Mouse (Mus musculus) gastrocnemius, adult 8-10 months (tissue): ENCODE data around the gene Gpx3. TPM values are rescaled to one million over a fixed set of nuclear protein-coding genes. Genes with fewer than 3 reads are reported as not detected.
"Not testable (repeated sequence)": the region's sequence is repeated elsewhere in the genome, so short reads cannot be mapped to it uniquely, and the experiment has no call there.

Experiments used
- DNase-seq, 2 experiments: peaks; one replicate each; pipeline ENCODE4 v3.0.0; 2022; ENCODE audit warnings: low spot score in 2 of 2
- total RNA-seq, 4 experiments: library from RNA; stranded (reverse); gene quantifications; 2 replicates each; pipeline ENCODE4 v1.2.4; 2022

The Gpx3 gene
- total RNA-seq, 4 experiments from 2014 or later: 56.1 to 401 (median 118) TPM

DNA sequence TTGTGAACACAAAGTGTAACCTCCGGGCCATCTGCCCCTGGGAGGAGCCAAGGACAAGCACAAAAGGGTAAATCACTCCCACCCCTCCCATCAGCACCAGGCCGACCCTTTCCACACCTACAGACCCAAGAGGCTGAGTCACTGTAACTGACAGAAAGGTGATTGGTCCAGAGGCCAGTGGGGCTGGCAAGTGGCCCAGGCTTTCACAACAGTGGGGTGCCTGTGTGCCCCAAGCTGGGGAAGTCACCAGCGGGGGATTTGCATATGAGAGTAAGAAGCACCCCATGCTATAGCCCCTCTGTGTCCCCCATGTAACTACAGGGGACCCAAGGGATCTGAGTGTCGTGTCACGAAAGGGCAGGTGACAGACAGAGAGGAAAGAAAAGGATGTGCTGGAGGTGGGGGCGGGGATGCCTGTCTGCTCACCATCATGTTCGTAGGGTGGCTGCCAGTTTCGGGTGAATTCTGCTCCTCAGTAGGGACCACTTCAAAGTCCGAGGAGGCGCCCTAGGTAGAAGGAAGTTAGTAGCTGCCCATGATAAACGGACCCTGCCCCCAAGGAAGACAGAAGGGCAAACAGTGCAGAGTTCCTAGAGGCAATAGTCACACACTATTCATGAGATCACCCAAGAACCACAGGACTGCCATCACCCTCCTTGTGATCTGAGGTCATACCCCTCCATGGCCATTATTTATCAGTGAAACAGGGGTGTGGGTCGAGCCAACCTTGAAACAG is 34.0 kb downstream of the Gpx3 start:
- no peak for DNase-seq

- DNase-seq: no peak
These were observed 34.5 kb downstream of the Gpx3 start for GRCm38 (mm10) chr11:54936771-54937140.

- DNase-seq: no peak
These were observed 37.2 kb downstream of the Gpx3 start for GRCm38 (mm10) chr11:54939501-54939900.

- no peak for DNase-seq
These were observed 37.8 kb downstream of the Gpx3 start for GRCm38 (mm10) chr11:54940056-54940455.

- DNase-seq: no peak
These were observed 42.4 kb downstream of the Gpx3 start for GRCm38 (mm10) chr11:54944702-54945101.

DNA sequence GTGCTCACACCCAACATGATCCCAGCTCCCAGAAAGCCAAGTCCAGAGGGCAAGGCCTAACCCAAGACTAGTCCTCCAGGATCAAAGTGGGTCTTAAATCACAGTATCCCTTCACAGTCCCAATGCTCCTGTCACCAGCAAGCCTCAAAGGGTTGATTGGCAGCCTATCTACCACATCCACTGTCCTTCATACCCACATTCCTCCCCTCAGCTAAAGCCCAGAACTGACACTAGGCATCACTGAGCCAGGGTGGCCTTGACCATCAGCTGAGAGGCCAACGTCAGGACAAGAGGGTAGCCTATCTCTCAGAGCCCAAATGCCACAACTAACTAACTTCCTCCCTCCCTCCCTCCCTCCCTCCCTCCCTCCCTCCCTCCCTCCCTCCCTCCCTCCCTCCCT is 47.5 kb downstream of the Gpx3 start:
- no peak for DNase-seq

DNA sequence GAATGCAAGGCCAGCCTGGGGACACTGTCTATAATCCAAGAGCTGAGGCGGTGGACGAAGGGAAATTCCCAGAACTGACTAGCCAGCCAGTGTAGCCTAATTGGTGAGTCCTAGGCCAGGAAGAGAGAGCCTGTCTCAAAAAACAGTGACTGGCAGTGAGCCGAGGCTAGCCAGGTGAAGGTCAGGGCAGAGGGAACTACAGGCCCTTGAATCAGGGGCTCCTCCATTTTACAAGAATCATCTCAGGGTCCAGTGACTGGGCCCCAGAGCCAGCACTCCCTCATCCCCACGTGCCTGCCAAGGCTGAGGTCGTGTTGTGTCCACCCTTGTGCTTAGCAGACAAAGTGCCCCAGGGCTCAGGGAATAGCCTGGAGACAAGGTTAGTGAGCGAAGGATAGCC is 48.4 kb downstream of the Gpx3 start:
- DNase-seq: no peak

DNA sequence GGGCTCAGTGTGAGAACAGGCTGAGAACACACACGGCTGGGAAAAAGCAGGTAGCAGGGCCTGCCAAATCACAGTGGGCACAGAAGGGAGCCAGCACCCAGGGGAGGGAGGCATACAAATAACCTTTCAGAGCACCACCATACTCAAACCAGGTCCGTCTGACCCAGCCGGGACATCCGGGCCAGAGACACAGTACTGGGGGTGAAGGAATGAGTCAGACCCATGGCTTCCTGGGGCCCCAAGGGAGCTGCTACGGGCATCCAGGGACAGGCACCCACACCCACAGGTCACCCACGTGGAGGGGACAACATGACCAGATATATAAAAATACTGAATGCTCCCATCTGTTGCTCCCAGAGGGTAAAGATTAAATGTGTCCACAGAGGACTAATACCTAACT is 50.4 kb downstream of the Gpx3 start:
- no peak for DNase-seq

GRCm38 (mm10) chr11:54953993-54954446 is 51.8 kb downstream of the Gpx3 start:
- no peak for DNase-seq

DNA sequence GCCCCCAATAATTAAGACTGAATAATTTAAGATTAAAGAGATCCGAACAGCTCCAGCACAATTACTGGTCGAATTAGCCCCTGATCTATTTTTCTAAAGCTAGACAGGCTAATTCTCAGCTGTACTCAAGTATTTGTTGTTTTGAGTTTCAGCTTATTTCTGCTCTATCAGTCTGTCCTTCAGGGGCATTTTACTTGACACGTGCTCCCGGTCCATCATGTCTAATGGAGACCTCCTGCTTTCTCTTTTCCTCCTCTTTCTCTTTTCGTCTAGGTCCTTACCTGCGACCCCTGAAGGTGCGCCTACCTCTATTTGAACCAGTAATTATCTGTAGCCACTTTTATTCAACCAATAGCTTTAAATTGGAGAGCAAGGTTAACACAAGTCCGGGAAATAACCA is 52.5 kb downstream of the Gpx3 start:
- no peak for DNase-seq

- DNase-seq: not testable (repeated sequence)
These were observed 53.1 kb downstream of the Gpx3 start for GRCm38 (mm10) chr11:54955400-54955734.

- peak; percentile 99 for DNase-seq
These were observed 53.7 kb downstream of the Gpx3 start for GRCm38 (mm10) chr11:54955735-54956480.

DNA sequence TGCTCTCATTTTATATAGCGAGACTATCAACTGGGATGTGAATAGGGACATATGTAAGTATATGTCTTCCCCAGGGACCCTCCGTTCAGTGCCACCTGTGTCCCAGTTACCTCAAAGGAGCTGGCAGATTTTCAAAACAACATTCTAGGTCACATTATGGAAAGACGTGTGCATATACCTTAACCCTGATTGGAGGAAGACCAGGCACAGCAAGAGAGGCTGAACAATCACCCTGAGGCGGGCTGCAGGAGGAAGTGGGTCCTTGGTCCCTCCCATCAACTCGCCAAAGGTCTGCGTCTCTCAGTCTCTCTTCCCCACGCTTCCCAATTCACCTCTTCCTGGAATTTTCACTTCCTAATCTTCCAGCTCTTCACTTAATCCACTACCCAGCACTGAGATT is 54.7 kb downstream of the Gpx3 start:
- DNase-seq: no peak

DNA sequence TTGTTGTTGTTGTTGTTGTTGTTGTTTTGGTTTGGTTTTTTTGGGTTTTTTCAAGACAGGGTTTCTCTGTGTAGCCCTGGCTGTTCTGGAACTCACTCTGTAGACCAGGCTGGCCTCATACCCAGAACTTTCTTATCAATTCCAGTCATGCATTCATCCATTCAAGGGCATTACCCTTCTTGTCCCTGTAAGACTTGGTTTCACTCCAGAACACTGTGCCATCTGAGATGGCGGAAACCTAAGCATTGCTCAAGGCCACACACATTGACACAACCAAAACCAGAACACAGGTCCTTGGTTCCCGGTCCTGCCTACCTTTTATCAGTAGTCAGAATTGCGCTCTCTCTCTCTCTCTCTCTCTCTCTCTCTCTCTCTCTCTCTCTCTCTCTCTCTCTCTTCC is 55.5 kb downstream of the Gpx3 start:
- DNase-seq: not testable (repeated sequence)

- no peak for DNase-seq
These were observed 56.4 kb downstream of the Gpx3 start for GRCm38 (mm10) chr11:54958571-54959073.

Other genes starting within 250 kb of the Gpx3 start
- 10 to 100 TPM; 13.2 to 20.5 (median 17.6) TPM for gene Cdc42se2, start 114.8 kb upstream of the Gpx3 start, total RNA-seq
- gene Lyrm7, start 41.5 kb upstream of the Gpx3 start, total RNA-seq: 10 to 100 TPM; 15.1 to 22.3 (median 19.5) TPM
- 100 to 1,000 TPM; 154 to 257 (median 186) TPM for gene Hint1, start 36.1 kb upstream of the Gpx3 start, total RNA-seq
- 10 to 100 TPM; 33.2 to 42.3 (median 37.1) TPM for gene Tnip1, start 60.5 kb downstream of the Gpx3 start, total RNA-seq
- gene Anxa6, start 131.0 kb downstream of the Gpx3 start, total RNA-seq: 100 to 1,000 TPM; 160 to 179 (median 170) TPM
- gene Ccdc69, start 175.7 kb downstream of the Gpx3 start, total RNA-seq: 1 to 10 TPM; 1.8 to 4.2 (median 3.3) TPM
- 1 to 10 TPM; 6.2 to 9.2 (median 7.5) TPM for gene Gm2a, start 195.7 kb downstream of the Gpx3 start, total RNA-seq
- not detected for gene Slc36a3, start 249.3 kb downstream of the Gpx3 start, total RNA-seq